Mouse (Mus musculus): ENCODE measurements around the gene Ppp1r12b. TPM values are rescaled to one million over a fixed set of nuclear protein-coding genes. Genes with fewer than 3 reads are reported as not detected.

Gene Ppp1r12b
- total and polyA plus RNA-seq, 3 experiments = 4.7 to 7.8 TPM; not detected in 1

GRCm38 (mm10) chr1:134791456-134791855 is 164.3 kb downstream of the Ppp1r12b start:
- H3K36me3 ChIP-seq (ENCODE audit: control insufficient read depth in 1 of 2, insufficient read depth in 2 of 2, low read length in 2 of 2) = peaks cover 0 to 20% of the 10 kb centered on the region in 2 experiments; a peak in 2 of 4 replicates
- no peak overlapping the region for H3K27ac ChIP-seq (ENCODE audit: control insufficient read depth, low read depth, low read length)
- peaks cover 3 to 11% of the 10 kb centered on the region in 2 experiments; a peak in 3 of 4 replicates for H3K4me1 ChIP-seq (ENCODE audit: control insufficient read depth in 1 of 2, insufficient read depth in 2 of 2, low read length in 2 of 2)
- no peak for DNase-seq (ENCODE audit: low read depth, low spot score)
- no peaks in the 10 kb centered on the region for H3K27me3 ChIP-seq (ENCODE audit: control insufficient read depth in 1 of 2, insufficient read depth in 2 of 2, low read length in 2 of 2)
- TF ChIP-seq MEF2A (IDR thresholded peaks at IDR 0.05; ENCODE audit: extremely low read depth, insufficient replicate concordance, low read depth, low read length, poor library complexity, severe bottlenecking) (no peak), UBTF (IDR thresholded peaks at IDR 0.05; ENCODE audit: borderline replicate concordance, insufficient read depth, low read depth, low read length) (no peak), RAD21 (IDR thresholded peaks at IDR 0.05; ENCODE audit: low read depth, low read length) (no peak), RCOR1 (IDR thresholded peaks at IDR 0.05; ENCODE audit: low read depth, low read length) (peak; percentile 67; the same call in 1 of the 2 replicates), TCF12 (IDR thresholded peaks at IDR 0.05; ENCODE audit: low read depth, low read length) (peak; percentile 55), ZC3H11A (IDR thresholded peaks at IDR 0.05; ENCODE audit: low read depth, low read length) (no peak)
- no peaks in the 10 kb centered on the region for H3K9me3 ChIP-seq (replicated peaks; ENCODE audit: insufficient read depth, low read length)
- no peaks in the 10 kb centered on the region for H3K79me2 ChIP-seq (ENCODE audit: control insufficient read depth, insufficient read depth, low read length, poor library complexity)
- no peak overlapping the region for H3K4me3 ChIP-seq (ENCODE audit: control insufficient read depth in 1 of 2, insufficient read depth in 1 of 2, low read depth in 2 of 2, low read length in 2 of 2)
- no peak overlapping the region for H3K9ac ChIP-seq (ENCODE audit: control insufficient read depth, low read depth, low read length, poor library complexity, severe bottlenecking)

GRCm38 (mm10) chr1:134790716-134791439 is 164.9 kb downstream of the Ppp1r12b start:
- Histone ChIP-seq H3K4me3 (ENCODE audit: control insufficient read depth in 1 of 2, insufficient read depth in 1 of 2, low read depth in 2 of 2, low read length in 2 of 2) (no peak overlapping the region), H3K36me3 (ENCODE audit: control insufficient read depth in 1 of 2, insufficient read depth in 2 of 2, low read length in 2 of 2) (peaks cover 0 to 20% of the 10 kb centered on the region in 2 experiments; a peak in 2 of 4 replicates), H3K9ac (ENCODE audit: control insufficient read depth, low read depth, low read length, poor library complexity, severe bottlenecking) (no peak overlapping the region), H3K4me1 (ENCODE audit: control insufficient read depth in 1 of 2, insufficient read depth in 2 of 2, low read length in 2 of 2) (peaks cover 3 to 11% of the 10 kb centered on the region in 2 experiments; a peak in 3 of 4 replicates), H3K27ac (ENCODE audit: control insufficient read depth, low read depth, low read length) (peak overlapping the region; percentile 59), H3K27me3 (ENCODE audit: control insufficient read depth in 1 of 2, insufficient read depth in 2 of 2, low read length in 2 of 2) (no peaks in the 10 kb centered on the region), H3K79me2 (ENCODE audit: control insufficient read depth, insufficient read depth, low read length, poor library complexity) (no peaks in the 10 kb centered on the region), H3K9me3 (replicated peaks; ENCODE audit: insufficient read depth, low read length) (no peaks in the 10 kb centered on the region)
- peak; percentile 82 for DNase-seq (ENCODE audit: low read depth, low spot score)
- TF ChIP-seq POLR2A (IDR thresholded peaks at IDR 0.05; ENCODE audit: control insufficient read depth in 1 of 2, insufficient read depth in 1 of 2, low read depth in 1 of 2, low read length in 2 of 2, poor library complexity in 1 of 2) = no peak
- no peak for TF ChIP-seq GABPA (IDR thresholded peaks at IDR 0.05; ENCODE audit: low read depth, low read length)
- TF ChIP-seq ZKSCAN1 (IDR thresholded peaks at IDR 0.05; ENCODE audit: low read depth, low read length) = peak; percentile 65; the same call in 1 of the 2 replicates
- TF ChIP-seq E2F4 (IDR thresholded peaks at IDR 0.05; ENCODE audit: borderline replicate concordance, low read depth, low read length) = no peak
- TF ChIP-seq NELFE (IDR thresholded peaks at IDR 0.05; ENCODE audit: low read depth, low read length) = no peak
- TF ChIP-seq RCOR1 (IDR thresholded peaks at IDR 0.05; ENCODE audit: low read depth, low read length) = no peak; the same call in none of the 2 replicates
- peak; percentile 78; the same call in 1 of the 2 replicates for TF ChIP-seq BHLHE40 (IDR thresholded peaks at IDR 0.05; ENCODE audit: borderline replicate concordance, low read depth, low read length)
- TF ChIP-seq HCFC1 (IDR thresholded peaks at IDR 0.05; ENCODE audit: low read depth, low read length) = no peak
- TF ChIP-seq KAT2A (conservative IDR thresholded peaks at IDR 0.05; ENCODE audit: low read depth, low read length) = no peak
- TF ChIP-seq ZNF384 (IDR thresholded peaks at IDR 0.05; ENCODE audit: low read depth, low read length) = no peak
- no peak for TF ChIP-seq SIN3A (IDR thresholded peaks at IDR 0.05; ENCODE audit: low read length)
- TF ChIP-seq MAX (IDR thresholded peaks at IDR 0.05; ENCODE audit: low read length) = no peak
- peak; percentile 26 to 58; a peak in 3 of 4 replicates for TF ChIP-seq EP300 (IDR thresholded peaks at IDR 0.05; ENCODE audit: low read depth in 1 of 2, low read length in 2 of 2)
- no peak for TF ChIP-seq JUND (IDR thresholded peaks at IDR 0.05; ENCODE audit: low read depth, low read length)
- no peak for TF ChIP-seq POLR2AphosphoS2 (IDR thresholded peaks at IDR 0.05; ENCODE audit: low read length)
- no peak for TF ChIP-seq ELF1 (IDR thresholded peaks at IDR 0.05; ENCODE audit: low read depth, low read length)
- TF ChIP-seq USF1 (IDR thresholded peaks at IDR 0.05; ENCODE audit: low read depth, low read length) = peak; percentile 88
- no peak for TF ChIP-seq CHD1 (IDR thresholded peaks at IDR 0.05; ENCODE audit: low read depth, low read length)
- no peak for TF ChIP-seq TBP (IDR thresholded peaks at IDR 0.05; ENCODE audit: low read depth, low read length)
- peak; percentile 54; the same call in 1 of the 2 replicates for TF ChIP-seq MYC (IDR thresholded peaks at IDR 0.05; ENCODE audit: low read depth, low read length)
- TF ChIP-seq MEF2A (IDR thresholded peaks at IDR 0.05; ENCODE audit: extremely low read depth, insufficient replicate concordance, low read depth, low read length, poor library complexity, severe bottlenecking) = no peak
- peak; percentile 80 for TF ChIP-seq GATA1 (IDR thresholded peaks at IDR 0.05; ENCODE audit: low read depth, low read length)
- no peak for TF ChIP-seq POLR2AphosphoS5 (IDR thresholded peaks at IDR 0.05; ENCODE audit: borderline replicate concordance, low read depth, low read length)
- peak; percentile 63; the same call in 1 of the 2 replicates for TF ChIP-seq TCF12 (IDR thresholded peaks at IDR 0.05; ENCODE audit: low read depth, low read length)
- peak in 1 of 2 experiments; percentile 49; a peak in 1 of 4 replicates for TF ChIP-seq USF2 (IDR thresholded peaks at IDR 0.05; ENCODE audit: borderline replicate concordance in 1 of 2, insufficient read depth in 1 of 2, low read depth in 1 of 2, low read length in 2 of 2)

Measured in MEL (cell line).